Mouse (Mus musculus): ENCODE measurements around the gene Kcnc1.

- TF ChIP-seq CTCF (conservative IDR thresholded peaks at IDR 0.05 in 1 of 2, IDR thresholded peaks at IDR 0.05 in 1 of 2; ENCODE audit: low read depth in 2 of 2, low read length in 2 of 2) (peak; percentile 80 to 98), BHLHE40 (IDR thresholded peaks at IDR 0.05; ENCODE audit: low read depth, low read length) (peak; percentile 15; the same call in 1 of the 2 replicates), ZNF384 (IDR thresholded peaks at IDR 0.05; ENCODE audit: low read depth, low read length) (no peak), POLR2A (IDR thresholded peaks at IDR 0.05; ENCODE audit: low read depth, low read length) (no peak), USF1 (IDR thresholded peaks at IDR 0.05; ENCODE audit: low read depth, low read length) (no peak), ELF1 (IDR thresholded peaks at IDR 0.05; ENCODE audit: low read depth, low read length) (0 out of 2 replicates have a peak, but pooled peaks have one; percentile 28), TBP (conservative IDR thresholded peaks at IDR 0.05; ENCODE audit: low read depth, low read length) (no peak), EP300 (IDR thresholded peaks at IDR 0.05; ENCODE audit: low read length) (no peak), SIN3A (IDR thresholded peaks at IDR 0.05; ENCODE audit: low read length) (peak; percentile 62; the same call in 1 of the 2 replicates), ETS1 (conservative IDR thresholded peaks at IDR 0.05; ENCODE audit: low read depth, low read length) (no peak), CHD1 (IDR thresholded peaks at IDR 0.05; ENCODE audit: low read depth, low read length) (no peak)
These were observed 3.2 kb upstream of the Kcnc1 start for GRCm38 (mm10) chr7:46393116-46393515.

All from CH12.LX (cell line).